Mouse (Mus musculus) v-Abl transformed pro-B cells (cell line): ENCODE measurements around the gene Cradd.

Experiments
- in situ Hi-C, 2 experiments: fragments of 400-800 bp; cut with MboI; formaldehyde crosslinking; loops; one replicate each; pipeline ENCODE4 v1.15.1; 2025; ENCODE audit not compliant: unreplicated experiment in 2 of 2

Gene Cradd

DNA sequence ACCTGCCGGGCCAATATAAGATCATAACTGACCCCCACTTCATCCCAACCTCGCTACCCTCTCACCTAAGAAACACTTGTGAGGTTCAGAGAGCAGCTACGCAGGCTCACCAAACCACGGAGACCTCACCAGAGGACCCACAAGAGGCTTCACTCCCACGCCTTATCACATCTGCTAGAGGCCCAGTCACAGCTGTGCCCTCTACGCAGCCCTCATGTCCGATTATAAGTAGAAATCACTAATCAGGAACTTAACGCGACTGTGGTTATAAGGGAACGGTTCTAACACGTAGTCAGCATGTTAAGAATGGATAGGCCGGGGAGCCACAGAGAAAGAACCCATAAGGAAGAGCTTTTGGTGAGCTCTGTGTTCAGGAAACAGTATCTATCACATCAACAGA, 40.5 kb downstream of the Cradd start:
- in situ Hi-C loops: no loop called here

- in situ Hi-C loops: no loop called here
Measured at GRCm38 (mm10) chr10:95281996-95282395, 41.9 kb downstream of the Cradd start.

- in situ Hi-C loops: no loop called here
Measured at GRCm38 (mm10) chr10:95281466-95281990, 42.4 kb downstream of the Cradd start.

DNA sequence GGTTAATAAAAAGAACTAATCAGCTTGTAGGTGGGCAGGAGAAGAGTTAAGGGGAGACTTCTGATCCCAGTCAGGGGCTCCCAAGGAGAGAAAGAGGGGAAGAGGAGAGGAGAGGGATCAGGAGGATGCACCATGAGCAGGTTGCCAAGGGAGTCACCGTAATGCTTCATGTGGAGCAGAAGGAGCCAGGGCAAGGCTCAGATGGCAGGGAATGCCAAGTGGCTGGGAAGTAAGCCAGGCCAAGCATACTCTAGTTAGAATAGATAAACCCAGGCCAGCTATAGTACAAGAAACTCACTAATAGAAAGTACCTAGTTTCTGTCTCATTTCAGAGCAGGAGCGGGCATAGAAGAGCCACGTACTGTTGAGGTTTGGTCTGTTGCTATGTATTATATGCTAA, 43.6 kb downstream of the Cradd start:
- in situ Hi-C loops: no loop called here

GRCm38 (mm10) chr10:95279459-95279858, 44.5 kb downstream of the Cradd start:
- in situ Hi-C loops: no loop called here

DNA sequence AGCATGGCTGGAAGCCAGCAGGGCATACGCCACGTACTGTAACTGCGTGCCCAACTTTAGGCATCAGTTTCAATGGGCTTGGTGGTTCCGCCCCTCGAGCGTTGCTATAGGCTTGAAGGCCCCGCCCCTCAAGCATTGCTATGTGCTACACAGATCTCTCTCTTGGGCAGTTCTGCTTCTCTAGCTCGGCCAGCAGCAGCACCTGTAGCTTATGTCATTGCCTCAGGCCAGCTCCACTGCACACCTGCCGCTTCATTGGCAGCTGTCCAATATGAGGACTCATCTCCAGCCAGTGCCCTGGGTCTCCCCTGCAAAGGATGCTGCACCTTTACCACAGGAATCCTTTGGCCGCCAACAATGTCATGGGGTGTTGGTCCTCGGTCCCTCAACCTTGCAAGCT, 45.8 kb downstream of the Cradd start:
- in situ Hi-C loops: no loop called here

GRCm38 (mm10) chr10:95275488-95275887, 48.4 kb downstream of the Cradd start:
- in situ Hi-C loops: no loop called here

GRCm38 (mm10) chr10:95273226-95273625, 50.7 kb downstream of the Cradd start:
- in situ Hi-C loops: no loop called here

- in situ Hi-C loops: no loop called here
Measured at GRCm38 (mm10) chr10:95269151-95269550, 54.8 kb downstream of the Cradd start.

GRCm38 (mm10) chr10:95268366-95268765, 55.6 kb downstream of the Cradd start:
- in situ Hi-C loops: no loop called here

- in situ Hi-C loops: no loop called here
Measured at GRCm38 (mm10) chr10:95266983-95267382, 57.0 kb downstream of the Cradd start.

DNA sequence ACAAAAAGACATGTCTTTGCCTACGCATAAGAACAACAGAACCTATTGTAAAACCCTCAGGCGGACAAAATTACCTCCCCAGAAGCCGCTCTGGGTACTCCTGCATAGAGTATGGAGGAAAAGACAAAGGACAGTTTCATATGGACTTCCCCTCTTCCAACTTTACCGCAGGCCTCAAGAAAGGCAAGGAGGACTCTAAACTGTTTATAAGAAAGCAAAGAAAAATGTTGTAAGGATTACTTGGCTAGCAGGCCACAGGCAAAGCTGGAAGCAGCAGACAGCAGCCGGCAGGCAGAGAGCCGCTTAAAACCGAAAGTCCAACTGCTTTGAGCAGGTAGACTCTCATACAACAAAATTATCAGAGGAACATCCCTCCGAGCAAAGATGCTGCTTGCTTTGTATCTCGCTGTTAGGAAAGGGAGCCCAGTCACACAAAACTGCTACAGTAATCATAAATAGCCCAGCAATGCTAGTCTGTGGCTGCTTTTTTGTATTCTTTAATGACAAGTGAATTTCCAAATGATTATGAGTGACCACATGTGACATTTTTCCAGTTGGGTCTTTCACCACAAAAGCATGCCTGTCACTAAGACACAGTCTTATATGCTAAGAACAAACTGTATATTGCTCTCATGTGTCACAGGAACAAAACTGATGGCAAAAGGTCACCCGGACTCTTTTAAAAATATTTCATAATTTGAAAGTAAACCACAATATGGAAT, 57.7 kb downstream of the Cradd start:
- in situ Hi-C loops: no loop called here

DNA sequence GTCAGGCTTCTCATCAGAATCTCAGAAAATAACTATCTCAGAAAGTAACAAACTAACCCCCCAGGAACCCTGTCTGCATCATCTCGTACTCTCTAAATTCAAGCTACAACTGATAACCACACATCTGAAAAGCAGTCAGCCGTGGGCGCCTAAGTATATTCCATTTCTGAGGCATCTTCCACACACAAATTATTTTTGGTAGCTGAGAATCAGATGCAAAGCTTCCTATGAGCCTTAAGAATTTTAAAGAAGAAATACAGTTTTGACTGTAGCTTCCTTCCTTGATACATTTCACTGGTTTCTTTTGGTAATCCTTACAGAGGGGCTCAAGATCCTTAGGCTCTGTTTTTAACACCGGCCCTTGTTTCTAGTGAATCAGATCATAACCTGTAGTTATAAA, 58.4 kb downstream of the Cradd start:
- in situ Hi-C loops: no loop called here

DNA sequence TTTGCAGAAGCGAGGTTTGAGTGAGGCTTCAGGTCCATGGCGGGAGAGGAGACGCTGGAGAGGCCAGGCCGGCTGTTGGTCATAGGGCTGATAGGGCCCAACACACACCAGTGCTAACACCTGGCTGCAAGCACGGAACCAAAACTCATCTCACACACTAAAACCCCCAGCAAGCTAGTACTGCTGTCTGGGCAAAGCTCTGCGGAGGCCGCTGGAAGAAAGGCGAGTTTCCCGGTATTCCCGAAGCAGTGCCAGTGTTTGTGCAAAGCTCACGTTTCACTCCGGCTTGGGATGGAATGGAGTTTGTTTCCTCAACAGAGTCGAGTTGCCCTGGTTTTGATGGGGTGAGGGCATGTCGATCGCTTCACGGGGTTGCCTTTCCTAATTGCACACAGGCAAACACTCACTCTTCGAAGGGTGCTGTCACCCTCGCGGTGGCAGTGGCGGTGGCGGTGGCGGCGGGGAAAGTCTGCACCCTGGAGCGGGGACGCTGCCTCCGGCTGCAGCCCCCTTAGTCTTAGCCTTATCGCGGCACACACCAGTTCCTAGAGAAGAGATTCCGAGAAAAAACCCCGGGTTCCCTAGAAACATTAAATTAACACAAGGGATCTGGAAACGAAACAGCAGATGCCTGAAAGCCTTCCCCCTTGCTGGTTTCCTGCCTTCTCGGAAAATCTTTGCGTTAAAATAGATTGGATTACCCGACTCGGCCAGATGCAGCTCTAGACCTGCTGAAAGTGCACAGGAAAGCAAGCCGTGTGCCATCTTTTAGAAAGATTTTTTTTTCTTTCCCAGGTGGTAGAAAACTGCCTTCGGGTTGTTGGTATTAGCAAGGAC, 59.2 kb downstream of the Cradd start:
- in situ Hi-C loops: loop anchor here in 1 of 2 experiments (5.0 kb wide), 1 partner anchor 33 kb away; no protein-coding TSS in a partner anchor

DNA sequence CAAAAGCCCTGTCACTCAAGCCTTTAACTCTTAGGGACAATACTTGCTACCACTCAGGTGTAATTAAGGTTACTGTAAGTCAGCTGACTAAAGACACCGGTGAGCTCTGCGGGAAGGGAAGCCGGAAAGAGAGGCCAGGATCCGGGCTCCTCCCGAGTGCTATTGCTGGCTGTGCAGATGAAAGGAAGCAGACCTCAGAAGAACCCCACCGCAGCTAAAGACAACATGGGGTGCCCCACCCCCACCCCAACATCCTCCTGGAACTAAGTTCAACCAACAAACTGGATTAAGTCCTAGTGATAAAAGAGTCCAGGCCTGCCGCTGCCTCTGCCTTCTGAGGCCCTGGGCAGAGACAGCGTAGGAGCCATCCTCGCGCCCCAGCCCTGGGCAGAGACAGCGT, 61.5 kb downstream of the Cradd start:
- in situ Hi-C loops: loop anchor here in 1 of 2 experiments (5.0 kb wide), 1 partner anchor 35 kb away; no protein-coding TSS in a partner anchor

- in situ Hi-C loops: loop anchor here in 1 of 2 experiments (5.0 kb wide), 1 partner anchor 36 kb away; no protein-coding TSS in a partner anchor
Measured at GRCm38 (mm10) chr10:95261279-95261678, 62.7 kb downstream of the Cradd start.

- in situ Hi-C loops: loop anchor here in 1 of 2 experiments (5.0 kb wide), 1 partner anchor 37 kb away; no protein-coding TSS in a partner anchor
Measured at GRCm38 (mm10) chr10:95260420-95260819, 63.5 kb downstream of the Cradd start.

DNA sequence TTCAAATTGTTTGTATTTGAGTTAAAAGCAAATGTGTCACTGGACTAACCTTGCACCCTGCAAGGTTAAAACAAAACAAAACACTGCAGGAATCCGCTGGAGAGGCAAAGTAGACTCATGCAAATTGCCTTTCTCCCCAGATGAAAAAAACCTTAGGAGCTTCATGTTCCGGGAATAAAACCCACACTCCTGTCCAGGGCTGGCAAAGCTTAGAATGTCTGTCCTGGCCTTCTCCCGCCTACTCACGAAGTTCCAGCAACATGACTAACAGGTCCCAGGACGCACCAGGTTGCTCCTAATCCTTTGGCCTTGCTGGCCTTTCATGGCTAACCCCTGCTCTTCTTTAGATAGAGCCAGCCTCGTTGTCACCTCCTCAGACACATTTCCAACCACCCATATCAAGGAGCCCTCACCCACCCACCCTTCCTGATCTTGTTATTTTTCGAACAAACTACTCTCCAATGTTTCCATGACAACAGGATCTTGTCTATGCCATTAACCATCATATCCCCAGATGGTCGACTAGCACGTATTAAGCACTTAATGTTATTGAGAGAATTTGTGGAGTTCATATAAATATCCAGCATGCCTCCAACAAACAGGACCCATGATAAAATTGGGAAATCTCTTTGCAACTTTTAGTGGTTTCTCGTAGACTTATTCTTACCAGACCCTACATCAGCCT, 65.3 kb downstream of the Cradd start:
- in situ Hi-C loops: loop anchor here (5.0 kb wide), 5 partner anchors 39 to 214 kb away; partner anchors contain the start of gene Socs2 (in 2 of the 2)

- in situ Hi-C loops: loop anchor here (5.0 kb wide), 5 partner anchors 39 to 214 kb away; partner anchors contain the start of gene Socs2 (in 2 of the 2)
Measured at GRCm38 (mm10) chr10:95257979-95258378, 66.0 kb downstream of the Cradd start.

DNA sequence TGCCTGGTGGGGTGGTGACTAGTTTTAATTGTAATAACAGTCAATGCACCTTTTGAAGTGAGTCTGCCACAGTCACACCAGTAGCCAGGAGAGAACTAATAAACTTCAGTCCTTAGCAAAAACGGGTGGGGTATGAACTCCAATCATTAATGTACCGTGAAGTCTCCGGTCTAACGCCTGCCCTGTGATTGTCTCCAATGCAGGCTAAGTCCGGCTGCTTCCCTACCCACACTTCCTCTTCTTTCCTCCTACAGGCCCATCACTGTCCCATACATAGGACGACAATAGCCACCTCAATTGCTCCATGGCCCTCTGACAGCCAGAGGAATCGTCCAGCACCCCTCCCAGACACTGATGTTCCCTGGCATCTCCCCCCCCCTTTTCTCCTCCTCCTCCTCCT, 67.8 kb downstream of the Cradd start:
- in situ Hi-C loops: loop anchor here (5.0 kb wide), 5 partner anchors 41 to 216 kb away; partner anchors contain the start of gene Socs2 (in 2 of the 2)
